ENCODE assay signal across 7 mouse cellular contexts in the genomic region with DNA sequence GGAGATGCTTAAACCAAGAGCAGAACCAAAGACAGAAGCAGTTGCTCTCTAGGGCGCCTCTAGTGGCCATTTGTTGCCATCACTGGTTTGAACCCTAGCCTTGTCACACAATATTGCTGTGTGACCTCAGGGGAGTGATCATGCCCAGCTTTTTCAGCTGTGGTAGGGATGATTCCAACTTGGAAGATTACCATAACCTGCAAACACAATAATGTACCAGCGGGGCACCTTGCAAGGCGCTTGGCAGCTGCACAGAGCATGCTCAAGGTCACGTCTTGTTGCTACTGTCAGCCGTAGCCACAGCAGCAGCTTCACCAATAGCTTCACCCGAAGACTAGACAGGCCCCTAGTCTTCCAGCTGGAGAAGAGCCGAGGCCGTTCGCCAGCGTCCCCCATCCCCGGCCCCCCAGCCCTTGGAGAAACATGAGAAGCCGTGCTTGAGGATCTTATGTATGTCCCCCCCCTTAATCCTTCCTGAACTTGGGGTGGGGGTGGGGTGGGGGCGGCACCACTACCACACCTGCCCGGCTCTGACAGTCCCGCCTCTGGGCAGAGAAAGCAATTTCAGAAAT. TPM values are rescaled to one million over a fixed set of nuclear protein-coding genes. Genes with fewer than 3 reads are reported as not detected.
A peak's percentile ranks its signal among the peaks of the same experiment; 100 is the strongest.
DNase-seq lines count a peak whose midpoint lies in the region; ATAC-seq and TF ChIP-seq lines count a peak whose summit lies in the region.

No protein-coding gene starts in this region.

- DNase-seq in B cell, adult 2 months = peak; percentile 41 to 53
- no peak for DNase-seq in G1E (ENCODE audit: low spot score)
- peak; percentile 42 for DNase-seq in embryo, embryonic 10 days (ENCODE audit: low spot score)
- no peak for DNase-seq in liver, embryonic 11.5 days (ENCODE audit: low spot score)
- no peak for DNase-seq in spleen, postnatal 4 days (ENCODE audit: low spot score in 2 of 2)

- peak overlapping the region; percentile 43; the same call in 1 of the 2 replicates for H3K9ac ChIP-seq in hindbrain, embryonic 13.5 days
- H3K9ac ChIP-seq in liver, embryonic 11.5 days (ENCODE audit: low read depth, low read length) = no peak overlapping the region
- no peak overlapping the region for H3K9ac ChIP-seq in neural tube, embryonic 14.5 days (replicated peaks; ENCODE audit: low read depth, low read length)

- peak overlapping the region; percentile 73 for H3K27ac ChIP-seq in hindbrain, embryonic 13.5 days
- no peak overlapping the region for H3K27ac ChIP-seq in liver, embryonic 11.5 days (ENCODE audit: low read depth, low read length)
- 0 out of 2 replicates have a peak overlapping the region, but pooled peaks have one; percentile 39 for H3K27ac ChIP-seq in neural tube, embryonic 14.5 days (ENCODE audit: low read depth, low read length)

- WGBS in hindbrain, embryonic 13.5 days = 35% methylated on average over 15 of the region's 15 CpGs
- 35% methylated on average over 15 of the region's 15 CpGs for WGBS in liver, embryonic 11.5 days
- 30% methylated on average over 15 of the region's 15 CpGs for WGBS in neural tube, embryonic 14.5 days

- H3K27me3 ChIP-seq in G1E (ENCODE audit: insufficient read depth, low read length) = peaks cover 21% of the 10 kb centered on the region
- H3K27me3 ChIP-seq in hindbrain, embryonic 13.5 days = no peaks in the 10 kb centered on the region
- H3K27me3 ChIP-seq in liver, embryonic 11.5 days (replicated peaks; ENCODE audit: control insufficient read depth, insufficient read depth, low read length) = no peaks in the 10 kb centered on the region; the same call in 1 of the 2 replicates
- H3K27me3 ChIP-seq in neural tube, embryonic 14.5 days (ENCODE audit: control insufficient read depth, insufficient read depth, low read length) = no peaks in the 10 kb centered on the region

- H3K9me3 ChIP-seq in G1E (replicated peaks) = no peaks in the 10 kb centered on the region
- H3K9me3 ChIP-seq in hindbrain, embryonic 13.5 days = no peaks in the 10 kb centered on the region
- H3K9me3 ChIP-seq in liver, embryonic 11.5 days (ENCODE audit: control insufficient read depth, low read length) = no peaks in the 10 kb centered on the region
- no peaks in the 10 kb centered on the region for H3K9me3 ChIP-seq in neural tube, embryonic 14.5 days (ENCODE audit: control insufficient read depth, low read length)

- no peaks in the 10 kb centered on the region for H3K4me1 ChIP-seq in G1E (ENCODE audit: insufficient read depth, low read depth, low read length)
- H3K4me1 ChIP-seq in hindbrain, embryonic 13.5 days (replicated peaks) = peaks cover 12% of the 10 kb centered on the region
- H3K4me1 ChIP-seq in liver, embryonic 11.5 days (replicated peaks; ENCODE audit: control insufficient read depth, insufficient read depth, low read length) = peaks cover 2% of the 10 kb centered on the region
- H3K4me1 ChIP-seq in neural tube, embryonic 14.5 days (ENCODE audit: control insufficient read depth, insufficient read depth, low read length) = peaks cover 9% of the 10 kb centered on the region

- H3K4me2 ChIP-seq in hindbrain, embryonic 13.5 days = peak overlapping the region; percentile 43
- peak overlapping the region; percentile 25 for H3K4me2 ChIP-seq in liver, embryonic 11.5 days
- peak overlapping the region; percentile 24 for H3K4me2 ChIP-seq in neural tube, embryonic 14.5 days (ENCODE audit: low read depth, low read length)

- H3K4me3 ChIP-seq in G1E (ENCODE audit: low read depth, low read length) = no peak overlapping the region
- 0 out of 2 replicates have a peak overlapping the region, but pooled peaks have one; percentile 1 for H3K4me3 ChIP-seq in hindbrain, embryonic 13.5 days
- H3K4me3 ChIP-seq in liver, embryonic 11.5 days (ENCODE audit: low read depth, low read length) = no peak overlapping the region
- H3K4me3 ChIP-seq in neural tube, embryonic 14.5 days (ENCODE audit: low read depth, low read length) = no peak overlapping the region

- peak; percentile 60 for TF ChIP-seq CTCF in G1E (IDR thresholded peaks at IDR 0.05; ENCODE audit: low read depth, low read length)

- ATAC-seq in G1E (ENCODE audit: extremely low read depth, insufficient number of reproducible peaks, low FRiP score, poor library complexity, severe bottlenecking) = no peak
- peak; percentile 65 for ATAC-seq in hindbrain, embryonic 13.5 days (ENCODE audit: low FRiP score)
- no peak for ATAC-seq in liver, embryonic 11.5 days (replicated peaks; ENCODE audit: low FRiP score)
- peak; percentile 46; the same call in 1 of the 2 replicates for ATAC-seq in neural tube, embryonic 14.5 days (ENCODE audit: low read depth)

- H3K36me3 ChIP-seq in G1E (replicated peaks) = no peaks in the 10 kb centered on the region
- H3K36me3 ChIP-seq in hindbrain, embryonic 13.5 days = no peaks in the 10 kb centered on the region
- H3K36me3 ChIP-seq in liver, embryonic 11.5 days (ENCODE audit: control insufficient read depth, insufficient read depth, low read length) = no peaks in the 10 kb centered on the region
- no peaks in the 10 kb centered on the region for H3K36me3 ChIP-seq in neural tube, embryonic 14.5 days (ENCODE audit: control insufficient read depth, insufficient read depth, low read length)

RNA-seq across cellular contexts. Expression of a gene that starts 23.9 kb away (rescaled TPM):
- 65.5 and 69.2 TPM in 2 replicates for total RNA-seq in G1E (2014; fragmentation: Nextera tagmentation)
- total RNA-seq in G1E (2017) = 72.1 and 73.1 TPM in 2 replicates
- polyA plus RNA-seq in G1E (2012) = 6.5 and 16.0 TPM in 2 replicates
- polyA plus RNA-seq in hindbrain, embryonic 13.5 days (2015; fragmentation: Nextera tagmentation; extraction: Ambion mirVana) = 90.7 and 91.6 TPM in 2 replicates
- 65.9 and 78.1 TPM in 2 replicates for polyA plus RNA-seq in liver, embryonic 11.5 days (2014; fragmentation: Nextera tagmentation; extraction: Ambion mirVana)
- 76.3 and 88.8 TPM in 2 replicates for polyA plus RNA-seq in neural tube, embryonic 14.5 days (2014; fragmentation: Nextera tagmentation; extraction: Ambion mirVana)

RNA-seq across cellular contexts. Expression of a gene that starts 28.1 kb away (rescaled TPM):
- total RNA-seq in G1E (2014; fragmentation: Nextera tagmentation) = not detected in 2 replicates
- total RNA-seq in G1E (2017) = 0.06 and 0.11 TPM in 2 replicates
- not detected in 2 replicates for polyA plus RNA-seq in G1E (2012)
- 0.13 and 0.21 TPM in 2 replicates for polyA plus RNA-seq in hindbrain, embryonic 13.5 days (2015; fragmentation: Nextera tagmentation; extraction: Ambion mirVana)
- polyA plus RNA-seq in liver, embryonic 11.5 days (2014; fragmentation: Nextera tagmentation; extraction: Ambion mirVana) = 0.19 and 0.34 TPM in 2 replicates
- 0.14 and 0.25 TPM in 2 replicates for polyA plus RNA-seq in neural tube, embryonic 14.5 days (2014; fragmentation: Nextera tagmentation; extraction: Ambion mirVana)

RNA-seq across cellular contexts. Expression of a gene that starts 52.4 kb away (rescaled TPM):
- not detected in 2 replicates for total RNA-seq in G1E (2014; fragmentation: Nextera tagmentation)
- 0.06 and 0.11 TPM in 2 replicates for total RNA-seq in G1E (2017)
- polyA plus RNA-seq in G1E (2012) = not detected in 2 replicates
- polyA plus RNA-seq in hindbrain, embryonic 13.5 days (2015; fragmentation: Nextera tagmentation; extraction: Ambion mirVana) = 7.9 and 9.8 TPM in 2 replicates
- 0.43 and 0.47 TPM in 2 replicates for polyA plus RNA-seq in liver, embryonic 11.5 days (2014; fragmentation: Nextera tagmentation; extraction: Ambion mirVana)
- polyA plus RNA-seq in neural tube, embryonic 14.5 days (2014; fragmentation: Nextera tagmentation; extraction: Ambion mirVana) = 9.5 and 11.2 TPM in 2 replicates

Comparison
In these comparisons a context has a peak if more than half of its experiments do, and no peak if none do; other contexts are left out.
1. DNase-seq: peak in B cell, adult 2 months (2 of 2) and embryo, embryonic 10 days (single experiment); none in G1E (single experiment), liver, embryonic 11.5 days (single experiment) and spleen, postnatal 4 days (0 of 2).
2. ATAC-seq: peak in hindbrain, embryonic 13.5 days (single experiment) and neural tube, embryonic 14.5 days (single experiment); none in G1E (single experiment) and liver, embryonic 11.5 days (single experiment).
3. Peak in every context shown above with its lines, with median percentiles within 50 percentile points of each other: H3K4me2 ChIP-seq.